In the genomic region with DNA sequence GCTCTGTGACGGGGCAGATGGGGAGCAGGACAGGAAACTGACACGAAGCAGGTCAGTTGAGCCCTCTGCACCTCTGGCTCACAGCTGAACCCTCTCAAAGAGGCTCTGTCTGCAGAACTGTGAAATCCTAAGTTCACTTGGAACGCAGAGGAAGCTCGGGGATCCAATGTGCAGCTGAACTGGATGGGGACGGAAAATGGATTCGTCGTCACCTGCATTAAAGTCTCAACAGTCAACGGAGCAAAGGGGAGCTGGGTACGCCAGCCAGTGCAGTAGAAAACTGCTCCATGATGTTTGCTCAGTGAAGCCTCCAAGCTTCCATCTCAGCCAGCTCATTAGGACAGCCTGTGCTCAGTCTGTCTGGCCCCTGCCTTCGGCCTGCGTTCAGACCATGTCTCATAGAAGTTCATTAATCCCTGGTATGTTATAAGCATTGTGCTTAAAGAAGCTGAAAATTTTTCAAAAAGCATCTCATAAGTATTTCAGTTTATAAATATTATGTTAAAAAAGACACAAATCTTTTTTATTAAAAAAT, we compare ENCODE assay signal across 18 mouse cellular contexts.
DNase-seq lines count a peak whose midpoint lies in the region; ATAC-seq lines count a peak whose summit lies in the region.
"Had no signal": no experiment of that assay in that cellular context is flagged by ENCODE, and none has a peak within 500 bp of the region (broad histone marks: within the 10 kb centered on the region; RNA-seq: fewer than 3 reads in every experiment).

No protein-coding gene starts in this region.

- no peak overlapping the region for H3K9ac ChIP-seq in heart, embryonic 11.5 days (ENCODE audit: low read depth, low read length)
- no peak overlapping the region for H3K9ac ChIP-seq in midbrain, embryonic 11.5 days (ENCODE audit: low read length)
- H3K9ac ChIP-seq in midbrain, embryonic 14.5 days (replicated peaks; ENCODE audit: low read length): no peak overlapping the region
- H3K9ac ChIP-seq: embryonic facial prominence, embryonic 15.5 days; forebrain, postnatal 0 days; hindbrain, embryonic 14.5 days had no signal

- no peaks in the 10 kb centered on the region for H3K36me3 ChIP-seq in heart, embryonic 10.5 days
- no peaks in the 10 kb centered on the region for H3K36me3 ChIP-seq in heart, embryonic 11.5 days (ENCODE audit: control insufficient read depth, insufficient read depth, low read length)
- no peaks in the 10 kb centered on the region for H3K36me3 ChIP-seq in midbrain, embryonic 11.5 days (ENCODE audit: control insufficient read depth, insufficient read depth, low read length)
- no peaks in the 10 kb centered on the region for H3K36me3 ChIP-seq in midbrain, embryonic 14.5 days (ENCODE audit: control insufficient read depth, insufficient read depth, low read length)
- H3K36me3 ChIP-seq: embryonic facial prominence, embryonic 15.5 days had no signal

- no peak overlapping the region for H3K27ac ChIP-seq in heart, embryonic 10.5 days
- no peak overlapping the region for H3K27ac ChIP-seq in heart, embryonic 11.5 days (ENCODE audit: low read depth, low read length)
- no peak overlapping the region for H3K27ac ChIP-seq in midbrain, embryonic 11.5 days (ENCODE audit: low read depth, low read length)
- no peak overlapping the region for H3K27ac ChIP-seq in midbrain, embryonic 14.5 days (replicated peaks; ENCODE audit: low read depth, low read length)
- H3K27ac ChIP-seq: embryonic facial prominence, embryonic 15.5 days; hindbrain, embryonic 14.5 days had no signal

- no peak overlapping the region for H3K4me2 ChIP-seq in heart, embryonic 11.5 days
- H3K4me2 ChIP-seq in midbrain, embryonic 11.5 days: no peak overlapping the region
- H3K4me2 ChIP-seq in midbrain, embryonic 14.5 days (ENCODE audit: low read length): no peak overlapping the region
- H3K4me2 ChIP-seq: embryonic facial prominence, embryonic 15.5 days; hindbrain, embryonic 14.5 days had no signal

- peak; percentile 68 for DNase-seq in heart, embryonic 10.5 days (ENCODE audit: low spot score)
- DNase-seq in midbrain, embryonic 11.5 days (ENCODE audit: low spot score, missing footprints): peak; percentile 69
- no peak for DNase-seq in midbrain, embryonic 14.5 days
- peak; percentile 20 for DNase-seq in lung, postnatal 14 days
- DNase-seq in urinary bladder, adult 2 months (ENCODE audit: low spot score): no peak
- DNase-seq in spleen, adult 18-20 months: no peak
- DNase-seq in cerebellum, adult 18-20 months: no peak
- DNase-seq: adrenal gland, postnatal 10 days; cerebellum, adult 8-10 months; cerebellum, postnatal 14 days; embryo, embryonic 11 days; forebrain, postnatal 0 days; gastrocnemius, postnatal 14 days; heart, postnatal 10 days; heart, postnatal 4 days had no signal

- no peaks in the 10 kb centered on the region for H3K9me3 ChIP-seq in heart, embryonic 10.5 days
- no peaks in the 10 kb centered on the region for H3K9me3 ChIP-seq in heart, embryonic 11.5 days (replicated peaks; ENCODE audit: control insufficient read depth, low read length)
- no peaks in the 10 kb centered on the region for H3K9me3 ChIP-seq in midbrain, embryonic 11.5 days (ENCODE audit: control insufficient read depth, low read length)
- H3K9me3 ChIP-seq in midbrain, embryonic 14.5 days (ENCODE audit: control insufficient read depth, low read length): peaks cover 3% of the 10 kb centered on the region; the same call in 1 of the 2 replicates
- H3K9me3 ChIP-seq: embryonic facial prominence, embryonic 15.5 days had no signal

- H3K4me3 ChIP-seq in heart, embryonic 10.5 days: no peak overlapping the region
- H3K4me3 ChIP-seq in heart, embryonic 11.5 days (ENCODE audit: low read depth, low read length): no peak overlapping the region
- no peak overlapping the region for H3K4me3 ChIP-seq in midbrain, embryonic 11.5 days (ENCODE audit: low read depth, low read length)
- H3K4me3 ChIP-seq in midbrain, embryonic 14.5 days (replicated peaks; ENCODE audit: low read depth, low read length): no peak overlapping the region
- H3K4me3 ChIP-seq: embryonic facial prominence, embryonic 15.5 days had no signal

- peaks cover 18% of the 10 kb centered on the region; the same call in 1 of the 2 replicates for H3K4me1 ChIP-seq in heart, embryonic 10.5 days
- peaks cover 15% of the 10 kb centered on the region for H3K4me1 ChIP-seq in heart, embryonic 11.5 days (ENCODE audit: control insufficient read depth, insufficient read depth, low read length)
- peaks cover 5% of the 10 kb centered on the region for H3K4me1 ChIP-seq in midbrain, embryonic 11.5 days (ENCODE audit: control insufficient read depth, insufficient read depth, low read length)
- peaks cover 16% of the 10 kb centered on the region; the same call in 1 of the 2 replicates for H3K4me1 ChIP-seq in midbrain, embryonic 14.5 days (ENCODE audit: control insufficient read depth, insufficient read depth, low read length)
- H3K4me1 ChIP-seq: embryonic facial prominence, embryonic 15.5 days had no signal

- H3K27me3 ChIP-seq in heart, embryonic 10.5 days (ENCODE audit: insufficient read depth, poor library complexity, severe bottlenecking): no peaks in the 10 kb centered on the region
- H3K27me3 ChIP-seq in heart, embryonic 11.5 days (ENCODE audit: control insufficient read depth, insufficient read depth, low read length): no peaks in the 10 kb centered on the region
- H3K27me3 ChIP-seq in midbrain, embryonic 11.5 days (ENCODE audit: control insufficient read depth, insufficient read depth, low read length): no peaks in the 10 kb centered on the region
- no peaks in the 10 kb centered on the region for H3K27me3 ChIP-seq in midbrain, embryonic 14.5 days (ENCODE audit: control insufficient read depth, insufficient read depth, low read length)
- H3K27me3 ChIP-seq: embryonic facial prominence, embryonic 15.5 days had no signal

- 81% methylated on average over 11 of the region's 11 CpGs for WGBS in heart, embryonic 10.5 days
- WGBS in heart, embryonic 11.5 days (ENCODE audit: insufficient replicate concordance): 74% methylated on average over 11 of the region's 11 CpGs
- 90% methylated on average over 11 of the region's 11 CpGs for WGBS in midbrain, embryonic 11.5 days
- WGBS in midbrain, embryonic 14.5 days: 85% methylated on average over 11 of the region's 11 CpGs

- no peak for ATAC-seq in heart, embryonic 11.5 days (replicated peaks; ENCODE audit: insufficient number of reproducible peaks, low FRiP score, low TSS enrichment)
- ATAC-seq in midbrain, embryonic 11.5 days (ENCODE audit: low FRiP score): no peak
- no peak for ATAC-seq in midbrain, embryonic 14.5 days (ENCODE audit: low FRiP score, low TSS enrichment)
- ATAC-seq: forebrain, postnatal 0 days had no signal

Comparison
In these comparisons a context has a peak if more than half of its experiments do, and no peak if none do; other contexts are left out.
1. DNase-seq: peak in heart, embryonic 10.5 days (single experiment), midbrain, embryonic 11.5 days (single experiment) and lung, postnatal 14 days (single experiment); none in midbrain, embryonic 14.5 days (single experiment), urinary bladder, adult 2 months (single experiment), spleen, adult 18-20 months (0 of 2) and cerebellum, adult 18-20 months (0 of 2).